Mouse (Mus musculus) left cerebral cortex, adult 11 months (tissue): ENCODE data around the gene Icmt.

ENCODE experiments used
- DNase-seq: peaks from one replicate; pipeline ENCODE4 v3.0.0; 2022; ENCODE audit warnings: low spot score

The Icmt gene

GRCm38 (mm10) chr4:152338419-152339292 lies 41.6 kb downstream of the Icmt start, which contains the start of gene Chd5:
Gene Chd5 (plus strand): TSS chr4:152338651.
- no peak for DNase-seq

- DNase-seq: no peak
Observed at GRCm38 (mm10) chr4:152339293-152339790, 42.3 kb downstream of the Icmt start.

GRCm38 (mm10) chr4:152340584-152341284 lies 43.7 kb downstream of the Icmt start:
- DNase-seq: no peak

- no peak for DNase-seq
Observed at GRCm38 (mm10) chr4:152343296-152343695, 46.3 kb downstream of the Icmt start.

GRCm38 (mm10) chr4:152344651-152345050 lies 47.6 kb downstream of the Icmt start:
- DNase-seq: no peak

GRCm38 (mm10) chr4:152345120-152345889 lies 48.3 kb downstream of the Icmt start:
- DNase-seq: no peak

GRCm38 (mm10) chr4:152349837-152350381 lies 52.9 kb downstream of the Icmt start:
- peak; percentile 82 for DNase-seq

GRCm38 (mm10) chr4:152350722-152351421 lies 53.8 kb downstream of the Icmt start:
- DNase-seq: no peak

- DNase-seq: no peak
Observed at GRCm38 (mm10) chr4:152351422-152352305, 54.6 kb downstream of the Icmt start.

- no peak for DNase-seq
Observed at GRCm38 (mm10) chr4:152353886-152354637, 57.0 kb downstream of the Icmt start.

GRCm38 (mm10) chr4:152355672-152356071 lies 58.6 kb downstream of the Icmt start:
- no peak for DNase-seq
